In the genomic region with DNA sequence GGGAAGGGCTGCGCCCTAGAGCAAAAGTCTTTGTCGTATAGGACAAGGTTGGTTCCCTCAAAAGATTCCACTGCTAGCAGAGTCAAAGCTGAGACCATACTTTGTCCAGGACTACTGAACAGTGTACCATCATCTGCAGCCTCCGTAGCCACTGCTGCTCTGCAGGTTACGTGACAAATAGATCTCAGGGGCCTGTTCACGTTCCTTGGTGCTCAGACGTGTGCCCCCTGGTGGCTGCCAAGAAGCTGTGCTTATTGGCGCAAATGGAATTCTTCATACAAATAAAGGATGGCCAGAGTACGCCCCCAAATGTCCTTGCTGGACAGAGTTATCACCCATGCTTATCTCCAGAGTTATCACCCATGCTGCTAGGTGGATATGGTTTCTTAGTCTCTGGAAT, we compare ENCODE assay signal across 7 mouse cellular contexts. TPM values are rescaled to one million over a fixed set of nuclear protein-coding genes. Genes with fewer than 3 reads are reported as not detected.
DNase-seq lines count a peak whose midpoint lies in the region; ATAC-seq lines count a peak whose summit lies in the region.

No protein-coding gene starts in this region.

- WGBS in intestine, embryonic 16.5 days = 22% methylated on average over 8 of the region's 8 CpGs
- 25% methylated on average over 8 of the region's 8 CpGs for WGBS in lung, embryonic 16.5 days

- H3K27ac ChIP-seq in intestine, embryonic 16.5 days (ENCODE audit: low read length) = no peak overlapping the region
- H3K27ac ChIP-seq in lung, embryonic 16.5 days (ENCODE audit: low read length) = no peak overlapping the region

- H3K9me3 ChIP-seq in intestine, embryonic 16.5 days (ENCODE audit: control insufficient read depth, low read length) = no peaks in the 10 kb centered on the region
- no peaks in the 10 kb centered on the region for H3K9me3 ChIP-seq in lung, embryonic 16.5 days (ENCODE audit: control insufficient read depth, low read length)

- no peak overlapping the region for H3K4me2 ChIP-seq in intestine, embryonic 16.5 days (ENCODE audit: low read depth, low read length)
- H3K4me2 ChIP-seq in lung, embryonic 16.5 days (ENCODE audit: low read depth, low read length) = no peak overlapping the region

- H3K4me1 ChIP-seq in intestine, embryonic 16.5 days (ENCODE audit: control insufficient read depth, insufficient read depth, low read length) = peaks cover 7% of the 10 kb centered on the region
- peaks cover 6% of the 10 kb centered on the region for H3K4me1 ChIP-seq in lung, embryonic 16.5 days (replicated peaks; ENCODE audit: control insufficient read depth, insufficient read depth, low read length)

- ATAC-seq in erythroid progenitor cell, adult 5-6 weeks (replicated peaks; ENCODE audit: low FRiP score, poor library complexity, severe bottlenecking) = peak; percentile 50
- ATAC-seq in intestine, embryonic 16.5 days = peak; percentile 60; the same call in 1 of the 2 replicates
- ATAC-seq in lung, embryonic 16.5 days (ENCODE audit: low read depth) = peak; percentile 12; the same call in 1 of the 2 replicates

- H3K9ac ChIP-seq in intestine, embryonic 16.5 days (ENCODE audit: low read depth, low read length) = no peak overlapping the region
- no peak overlapping the region for H3K9ac ChIP-seq in lung, embryonic 16.5 days (ENCODE audit: low read length)

- H3K27me3 ChIP-seq in intestine, embryonic 16.5 days (replicated peaks; ENCODE audit: control insufficient read depth, insufficient read depth, low read length) = no peaks in the 10 kb centered on the region
- H3K27me3 ChIP-seq in lung, embryonic 16.5 days (ENCODE audit: control insufficient read depth, insufficient read depth, low read depth, low read length) = no peaks in the 10 kb centered on the region

- H3K4me3 ChIP-seq in intestine, embryonic 16.5 days (ENCODE audit: low read length) = no peak overlapping the region
- H3K4me3 ChIP-seq in lung, embryonic 16.5 days (ENCODE audit: low read length) = no peak overlapping the region

- no peaks in the 10 kb centered on the region for H3K36me3 ChIP-seq in intestine, embryonic 16.5 days (ENCODE audit: control insufficient read depth, insufficient read depth, low read length)
- no peaks in the 10 kb centered on the region for H3K36me3 ChIP-seq in lung, embryonic 16.5 days (ENCODE audit: control insufficient read depth, insufficient read depth, low read length)

- DNase-seq in A20 (ENCODE audit: low read depth, low spot score) = peak; percentile 87
- peak; percentile 87 for DNase-seq in CD4-positive, CD25-positive, alpha-beta regulatory T cell, adult 2 months (ENCODE audit: low read depth, low spot score)
- peak; percentile 69 for DNase-seq in c-Kit-positive CD71-negative TER-119-negative erythroid progenitor cells, embryonic 14.5 days (ENCODE audit: low read depth)
- peak; percentile 92 for DNase-seq in retina, embryonic 14.5 days (ENCODE audit: low spot score)

RNA-seq across cellular contexts. Expression of gene Abtb1, which starts 10.3 kb away (rescaled TPM):
- 49.4 and 49.9 TPM in 2 replicates for total RNA-seq in erythroid progenitor cell, adult 5-6 weeks (2015; ENCODE audit: low replicate concordance)
- total RNA-seq in erythroid progenitor cell, adult 5-6 weeks (2017; ENCODE audit: low replicate concordance) = 112 and 178 TPM in 2 replicates
- 26.6 and 29.2 TPM in 2 replicates for polyA plus RNA-seq in intestine, embryonic 16.5 days (2015; fragmentation: Nextera tagmentation; extraction: Ambion mirVana)
- polyA plus RNA-seq in lung, embryonic 16.5 days (2015; fragmentation: Nextera tagmentation; extraction: Ambion mirVana) = 49.5 and 50.4 TPM in 2 replicates

RNA-seq across cellular contexts. Expression of gene Podxl2, which starts 43.4 kb away (rescaled TPM):
- not detected in 2 replicates for total RNA-seq in erythroid progenitor cell, adult 5-6 weeks (2015; ENCODE audit: low replicate concordance)
- total RNA-seq in erythroid progenitor cell, adult 5-6 weeks (2017; ENCODE audit: low replicate concordance) = 12.3 TPM in 1 of 2 replicates, not detected in the other
- 32.0 and 35.6 TPM in 2 replicates for polyA plus RNA-seq in intestine, embryonic 16.5 days (2015; fragmentation: Nextera tagmentation; extraction: Ambion mirVana)
- 27.1 and 35.1 TPM in 2 replicates for polyA plus RNA-seq in lung, embryonic 16.5 days (2015; fragmentation: Nextera tagmentation; extraction: Ambion mirVana)
